Mouse (Mus musculus) ovary, adult 2 months (tissue): ENCODE measurements around the gene Pcyt1a. TPM values are rescaled to one million over a fixed set of nuclear protein-coding genes. Genes with fewer than 3 reads are reported as not detected.

Experiments
- polyA plus RNA-seq: library from polyadenylated mRNA; depleted of rRNA; stranded (reverse); fragments of >200 nt; gene quantifications from 2 replicates; pipeline ENCODE4 v1.2.3, GENCODE M21; 2012; rRNA removed

Pcyt1a gene
- polyA plus RNA-seq = 56.1 and 59.6 TPM in 2 replicates

GRCm38 (mm10) chr16:32430474-32431046 is at the start of gene Pcyt1a:
Pcyt1a (plus strand) TSS chr16:32430921.

GRCm38 (mm10) chr16:32400267-32400666 is 30.5 kb upstream of the Pcyt1a start, which contains the start of gene Tm4sf19:
Tm4sf19 (plus strand) TSS chr16:32400506.

GRCm38 (mm10) chr16:32419517-32420483 is 10.9 kb upstream of the Pcyt1a start, which contains the start of gene Tctex1d2:
Tctex1d2 (plus strand) TSS chr16:32419702.

GRCm38 (mm10) chr16:32487234-32488111 is 56.8 kb downstream of the Pcyt1a start, which contains the start of gene Slc51a:
Slc51a (minus strand) TSS chr16:32487879.

GRCm38 (mm10) chr16:32495965-32496364 is 65.2 kb downstream of the Pcyt1a start, which contains the start of gene Zdhhc19:
Zdhhc19 (plus strand) TSS chr16:32496265.

Other genes with a start within 250 kb of the Pcyt1a start
- gene Fbxo45, start 183.8 kb upstream of the Pcyt1a start, polyA plus RNA-seq = 5.5 and 6.2 TPM in 2 replicates
- gene Wdr53, start 183.7 kb upstream of the Pcyt1a start, polyA plus RNA-seq = 2.3 and 2.5 TPM in 2 replicates
- gene Smco1, start 159.5 kb upstream of the Pcyt1a start, polyA plus RNA-seq = not detected in 2 replicates
- 10.2 and 12.0 TPM in 2 replicates for gene Rnf168, start 153.5 kb upstream of the Pcyt1a start, polyA plus RNA-seq
- 13.4 and 25.9 TPM in 2 replicates for gene Ubxn7, start 98.7 kb upstream of the Pcyt1a start, polyA plus RNA-seq
- gene Tm4sf19, start 30.4 kb upstream of the Pcyt1a start, polyA plus RNA-seq = 0.10 and 0.36 TPM in 2 replicates
- gene Tctex1d2, start 11.2 kb upstream of the Pcyt1a start, polyA plus RNA-seq = 5.3 and 7.5 TPM in 2 replicates
- gene Slc51a, start 57.0 kb downstream of the Pcyt1a start, polyA plus RNA-seq = 0.19 and 0.28 TPM in 2 replicates
- gene Zdhhc19, start 65.3 kb downstream of the Pcyt1a start, polyA plus RNA-seq = not detected in 2 replicates
- 2.2 TPM in 2 replicates for gene Tfrc, start 178.0 kb downstream of the Pcyt1a start, polyA plus RNA-seq
- 145 and 152 TPM in 2 replicates for gene Tnk2, start 213.0 kb downstream of the Pcyt1a start, polyA plus RNA-seq